Mouse (Mus musculus): ENCODE data around the gene Tipin. TPM values are rescaled to one million over a fixed set of nuclear protein-coding genes. Genes with fewer than 3 reads are reported as not detected.

Gene Tipin
- polyA plus RNA-seq, 1 experiment, result 148 TPM

GRCm38 (mm10) chr9:64316986-64317385, 35.6 kb downstream of the Tipin start:
- H3K4me1 ChIP-seq (ENCODE audit: control insufficient read depth, insufficient read depth, low read length), result no peaks in the 10 kb centered on the region
- no peak for TF ChIP-seq CTCF (IDR thresholded peaks at IDR 0.05; ENCODE audit: low read depth, low read length)
- no peak for TF ChIP-seq EP300 (IDR thresholded peaks at IDR 0.05; ENCODE audit: insufficient read depth, low read depth, low read length)
- TF ChIP-seq POLR2A (IDR thresholded peaks at IDR 0.05; ENCODE audit: insufficient read depth, low read length), result no peak

GRCm38 (mm10) chr9:64323976-64324375, 42.6 kb downstream of the Tipin start:
- Histone ChIP-seq H3K9ac (ENCODE audit: low read depth, poor library complexity, severe bottlenecking) (no peak overlapping the region), H3K4me3 (ENCODE audit: low read depth, low read length) (no peak overlapping the region), H3K36me3 (ENCODE audit: control insufficient read depth, insufficient read depth, low read length, poor library complexity, severe bottlenecking) (no peaks in the 10 kb centered on the region), H3K9me3 (replicated peaks; ENCODE audit: control insufficient read depth, insufficient read depth, low read length, poor library complexity, severe bottlenecking) (no peaks in the 10 kb centered on the region), H3K27me3 (ENCODE audit: control insufficient read depth, insufficient read depth, low read length, poor library complexity, severe bottlenecking) (no peaks in the 10 kb centered on the region), H3K4me1 (ENCODE audit: control insufficient read depth, insufficient read depth, low read length) (no peaks in the 10 kb centered on the region), H3K27ac (ENCODE audit: insufficient read depth, low read length) (no peak overlapping the region)
- no peak for TF ChIP-seq EP300 (IDR thresholded peaks at IDR 0.05; ENCODE audit: insufficient read depth, low read depth, low read length)
- TF ChIP-seq POLR2A (IDR thresholded peaks at IDR 0.05; ENCODE audit: insufficient read depth, low read length), result no peak
- TF ChIP-seq CTCF (IDR thresholded peaks at IDR 0.05; ENCODE audit: low read depth, low read length), result no peak

More at GRCm38 (mm10) chr9:64316986-64317385, 35.6 kb downstream of the Tipin start:
- Histone ChIP-seq H3K9me3 (replicated peaks; ENCODE audit: control insufficient read depth, insufficient read depth, low read length, poor library complexity, severe bottlenecking) (no peaks in the 10 kb centered on the region), H3K9ac (ENCODE audit: low read depth, poor library complexity, severe bottlenecking) (no peak overlapping the region), H3K36me3 (ENCODE audit: control insufficient read depth, insufficient read depth, low read length, poor library complexity, severe bottlenecking) (no peaks in the 10 kb centered on the region), H3K27ac (ENCODE audit: insufficient read depth, low read length) (no peak overlapping the region), H3K27me3 (ENCODE audit: control insufficient read depth, insufficient read depth, low read length, poor library complexity, severe bottlenecking) (no peaks in the 10 kb centered on the region), H3K4me3 (ENCODE audit: low read depth, low read length) (no peak overlapping the region)

GRCm38 (mm10) chr9:64335825-64336224, 54.4 kb downstream of the Tipin start:
- H3K4me3 ChIP-seq (ENCODE audit: low read depth, low read length), result no peak overlapping the region
- H3K9me3 ChIP-seq (replicated peaks; ENCODE audit: control insufficient read depth, insufficient read depth, low read length, poor library complexity, severe bottlenecking), result no peaks in the 10 kb centered on the region
- peaks cover 3% of the 10 kb centered on the region for H3K4me1 ChIP-seq (ENCODE audit: control insufficient read depth, insufficient read depth, low read length)
- no peak overlapping the region for H3K27ac ChIP-seq (ENCODE audit: insufficient read depth, low read length)
- TF ChIP-seq EP300 (IDR thresholded peaks at IDR 0.05; ENCODE audit: insufficient read depth, low read depth, low read length) (no peak), CTCF (IDR thresholded peaks at IDR 0.05; ENCODE audit: low read depth, low read length) (no peak), POLR2A (IDR thresholded peaks at IDR 0.05; ENCODE audit: insufficient read depth, low read length) (no peak)
- H3K27me3 ChIP-seq (ENCODE audit: control insufficient read depth, insufficient read depth, low read length, poor library complexity, severe bottlenecking), result no peaks in the 10 kb centered on the region
- no peak overlapping the region for H3K9ac ChIP-seq (ENCODE audit: low read depth, poor library complexity, severe bottlenecking)
- H3K36me3 ChIP-seq (ENCODE audit: control insufficient read depth, insufficient read depth, low read length, poor library complexity, severe bottlenecking), result no peaks in the 10 kb centered on the region

- no peaks in the 10 kb centered on the region for H3K36me3 ChIP-seq (ENCODE audit: control insufficient read depth, insufficient read depth, low read length, poor library complexity, severe bottlenecking)
- no peaks in the 10 kb centered on the region for H3K9me3 ChIP-seq (replicated peaks; ENCODE audit: control insufficient read depth, insufficient read depth, low read length, poor library complexity, severe bottlenecking)
- TF ChIP-seq EP300 (IDR thresholded peaks at IDR 0.05; ENCODE audit: insufficient read depth, low read depth, low read length) (0 out of 2 replicates have a peak, but pooled peaks have one; percentile 43), POLR2A (IDR thresholded peaks at IDR 0.05; ENCODE audit: insufficient read depth, low read length) (no peak), CTCF (IDR thresholded peaks at IDR 0.05; ENCODE audit: low read depth, low read length) (no peak)
- H3K4me1 ChIP-seq (ENCODE audit: control insufficient read depth, insufficient read depth, low read length), result peaks cover 3% of the 10 kb centered on the region
- no peak overlapping the region for H3K27ac ChIP-seq (ENCODE audit: insufficient read depth, low read length)
- H3K9ac ChIP-seq (ENCODE audit: low read depth, poor library complexity, severe bottlenecking), result no peak overlapping the region
- H3K27me3 ChIP-seq (ENCODE audit: control insufficient read depth, insufficient read depth, low read length, poor library complexity, severe bottlenecking), result no peaks in the 10 kb centered on the region
- no peak overlapping the region for H3K4me3 ChIP-seq (ENCODE audit: low read depth, low read length)
Observed at GRCm38 (mm10) chr9:64339361-64339760, 58.0 kb downstream of the Tipin start.

- TF ChIP-seq CTCF (IDR thresholded peaks at IDR 0.05; ENCODE audit: low read depth, low read length) (no peak), EP300 (IDR thresholded peaks at IDR 0.05; ENCODE audit: insufficient read depth, low read depth, low read length) (no peak), POLR2A (IDR thresholded peaks at IDR 0.05; ENCODE audit: insufficient read depth, low read length) (no peak)
- no peaks in the 10 kb centered on the region for H3K9me3 ChIP-seq (replicated peaks; ENCODE audit: control insufficient read depth, insufficient read depth, low read length, poor library complexity, severe bottlenecking)
- H3K4me3 ChIP-seq (ENCODE audit: low read depth, low read length), result peak overlapping the region; percentile 67
Observed at GRCm38 (mm10) chr9:64340351-64341253, 59.2 kb downstream of the Tipin start.

GRCm38 (mm10) chr9:64341254-64341566, 59.8 kb downstream of the Tipin start, which contains the start of gene Dis3l:
Gene Dis3l (minus strand): TSS chr9:64341288.
- Histone ChIP-seq H3K9me3 (replicated peaks; ENCODE audit: control insufficient read depth, insufficient read depth, low read length, poor library complexity, severe bottlenecking) (no peaks in the 10 kb centered on the region), H3K36me3 (ENCODE audit: control insufficient read depth, insufficient read depth, low read length, poor library complexity, severe bottlenecking) (no peaks in the 10 kb centered on the region), H3K4me1 (ENCODE audit: control insufficient read depth, insufficient read depth, low read length) (peaks cover 3% of the 10 kb centered on the region), H3K4me3 (ENCODE audit: low read depth, low read length) (peak within 1 kb of the TSS; percentile 67), H3K27me3 (ENCODE audit: control insufficient read depth, insufficient read depth, low read length, poor library complexity, severe bottlenecking) (no peaks in the 10 kb centered on the region), H3K9ac (ENCODE audit: low read depth, poor library complexity, severe bottlenecking) (peak within 1 kb of the TSS; percentile 89), H3K27ac (ENCODE audit: insufficient read depth, low read length) (peak within 1 kb of the TSS; percentile 31)
- TF ChIP-seq POLR2A (IDR thresholded peaks at IDR 0.05; ENCODE audit: insufficient read depth, low read length) (no peak), EP300 (IDR thresholded peaks at IDR 0.05; ENCODE audit: insufficient read depth, low read depth, low read length) (no peak), CTCF (IDR thresholded peaks at IDR 0.05; ENCODE audit: low read depth, low read length) (no peak)

More at GRCm38 (mm10) chr9:64340351-64341253, 59.2 kb downstream of the Tipin start:
- H3K27me3 ChIP-seq (ENCODE audit: control insufficient read depth, insufficient read depth, low read length, poor library complexity, severe bottlenecking), result no peaks in the 10 kb centered on the region
- peak overlapping the region; percentile 31 for H3K27ac ChIP-seq (ENCODE audit: insufficient read depth, low read length)
- H3K9ac ChIP-seq (ENCODE audit: low read depth, poor library complexity, severe bottlenecking), result peak overlapping the region; percentile 89
- no peaks in the 10 kb centered on the region for H3K36me3 ChIP-seq (ENCODE audit: control insufficient read depth, insufficient read depth, low read length, poor library complexity, severe bottlenecking)
- peaks cover 3% of the 10 kb centered on the region for H3K4me1 ChIP-seq (ENCODE audit: control insufficient read depth, insufficient read depth, low read length)
